Mouse (Mus musculus): Measurements from ENCODE around the gene Hist2h2be.

DNA sequence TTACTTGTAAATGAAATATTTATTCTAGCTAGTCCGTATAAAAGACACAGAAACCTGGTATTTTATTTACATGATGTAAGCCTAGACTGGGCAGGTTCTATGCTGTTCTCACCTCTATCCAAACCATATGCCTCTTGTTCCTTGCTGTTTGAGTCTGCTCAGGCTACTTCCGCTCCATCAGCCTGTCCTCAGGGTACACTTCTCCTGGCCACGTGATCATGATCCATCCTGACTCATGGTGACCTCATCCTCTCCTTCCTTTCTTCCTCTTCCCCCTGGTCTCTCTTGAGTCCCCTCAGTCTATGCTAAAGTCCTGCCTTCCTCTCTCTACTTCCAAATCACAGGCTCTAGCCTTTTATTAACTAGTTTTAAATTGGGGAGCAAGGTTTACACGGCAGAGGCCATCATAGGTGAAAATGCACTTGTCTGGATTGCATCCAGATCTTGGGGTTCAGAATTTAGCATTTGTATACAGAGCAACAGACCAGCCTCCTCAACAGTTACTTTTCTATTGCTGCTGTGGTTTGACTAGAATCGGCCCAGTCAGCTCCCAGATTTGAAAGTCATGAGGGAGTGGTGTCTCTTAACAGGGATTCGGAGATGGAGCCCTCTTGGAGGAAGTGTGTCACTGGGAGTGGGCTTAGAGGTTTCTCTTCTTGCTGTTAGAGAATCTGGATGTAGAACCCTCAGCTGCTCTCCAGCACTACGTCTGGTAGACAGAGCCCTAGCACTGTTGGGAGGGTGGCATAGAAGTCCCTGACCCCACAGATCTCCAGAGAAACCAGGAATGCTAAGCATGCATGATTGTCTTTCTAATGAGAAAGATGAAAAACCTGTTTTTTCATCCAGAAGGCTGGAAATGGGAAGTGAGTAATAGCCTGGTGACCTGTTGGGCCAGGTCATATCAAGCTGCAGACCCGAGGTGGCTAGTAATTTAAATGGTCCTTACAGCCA, 6.1 kb downstream of the Hist2h2be start:
- no peak for TF ChIP-seq CTCF (IDR thresholded peaks at IDR 0.05; ENCODE audit: borderline replicate concordance, extremely low read depth, insufficient read depth, insufficient read length)
- TF ChIP-seq POLR2A (IDR thresholded peaks at IDR 0.05; ENCODE audit: borderline replicate concordance, extremely low read depth, insufficient read depth, insufficient read length, poor library complexity, severe bottlenecking) = no peak
